Mouse (Mus musculus) limb, embryonic 10.5 days (tissue): Measurements from ENCODE around the gene Sdr39u1. TPM values are rescaled to one million over a fixed set of nuclear protein-coding genes. Genes with fewer than 3 reads are reported as not detected.

Experiments used
- DNase-seq: peaks from one replicate; pipeline ENCODE4 v3.0.0-alpha.2; 2017; ENCODE audit warnings: low spot score
- H3K27ac ChIP-seq: fragments of 300-500 bp; sonication (generic); 2 replicates; pipeline ENCODE4 v1.5.1; 2016; ENCODE audit warnings: mild to moderate bottlenecking
- H3K27me3 ChIP-seq: fragments of 300-500 bp; sonication (generic); 2 replicates; pipeline ENCODE4 v1.6.1; 2016; ENCODE audit warnings: low read depth, mild to moderate bottlenecking; ENCODE audit not compliant: poor library complexity, severe bottlenecking
- H3K36me3 ChIP-seq: fragments of 300-500 bp; sonication (generic); 2 replicates; pipeline ENCODE4 v1.6.1; 2016; ENCODE audit warnings: mild to moderate bottlenecking, moderate library complexity
- H3K4me1 ChIP-seq: fragments of 300-500 bp; sonication (generic); 2 replicates; pipeline ENCODE4 v1.6.1; 2016
- H3K4me3 ChIP-seq: fragments of 300-500 bp; sonication (generic); 2 replicates; pipeline ENCODE4 v1.5.1; 2016; ENCODE audit warnings: mild to moderate bottlenecking, moderate library complexity
- H3K9me3 ChIP-seq: fragments of 300-500 bp; sonication (generic); replicated peaks from 2 replicates; pipeline ENCODE4 v1.6.1; 2016; ENCODE audit warnings: mild to moderate bottlenecking
- WGBS: fragments of 180-500 bp; shearing (Covaris S2); methylation state at CpG from one replicate; pipeline ENCODE4 v1.1.7; 2016; 5-methylcytosine and 5-hydroxymethylcytosine counted together
- polyA plus RNA-seq: library from polyadenylated mRNA; unstranded; fragments of >200 nt; fragmentation: Nextera tagmentation; extraction: Ambion mirVana; gene quantifications from 2 replicates; pipeline ENCODE4 v1.2.1, GENCODE M21; 2016

Gene Sdr39u1
- polyA plus RNA-seq, 1 experiment from 2014 or later: 70.3 TPM

DNA sequence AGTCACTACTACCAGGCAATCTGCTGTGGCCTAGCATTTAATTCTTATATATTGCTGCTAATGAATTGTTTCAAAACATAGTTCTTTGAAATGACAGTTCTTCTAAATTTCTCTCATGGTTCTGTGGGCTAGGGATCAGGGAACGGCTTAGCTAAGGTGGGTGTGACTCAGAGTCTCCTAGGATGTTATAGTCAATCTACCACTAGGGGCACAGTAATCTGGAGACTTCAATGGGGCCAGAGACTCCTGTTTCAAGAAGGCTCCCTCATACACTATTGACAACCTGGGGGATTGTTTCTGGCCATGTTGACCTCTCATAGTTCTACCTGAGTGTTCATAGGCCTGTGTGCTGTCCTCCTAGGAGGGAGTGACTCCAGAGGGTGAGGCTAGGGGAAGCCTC, 5.4 kb upstream of the Sdr39u1 start:
- H3K9me3 ChIP-seq: no peaks in the 10 kb centered on the region
- DNase-seq: no peak
- 34% methylated on average over 1 of the region's 1 CpGs for WGBS
- no peak overlapping the region for H3K27ac ChIP-seq
- H3K4me3 ChIP-seq: no peak overlapping the region
- no peaks in the 10 kb centered on the region for H3K36me3 ChIP-seq
- H3K27me3 ChIP-seq: no peaks in the 10 kb centered on the region
- H3K4me1 ChIP-seq: peaks cover 7% of the 10 kb centered on the region

DNA sequence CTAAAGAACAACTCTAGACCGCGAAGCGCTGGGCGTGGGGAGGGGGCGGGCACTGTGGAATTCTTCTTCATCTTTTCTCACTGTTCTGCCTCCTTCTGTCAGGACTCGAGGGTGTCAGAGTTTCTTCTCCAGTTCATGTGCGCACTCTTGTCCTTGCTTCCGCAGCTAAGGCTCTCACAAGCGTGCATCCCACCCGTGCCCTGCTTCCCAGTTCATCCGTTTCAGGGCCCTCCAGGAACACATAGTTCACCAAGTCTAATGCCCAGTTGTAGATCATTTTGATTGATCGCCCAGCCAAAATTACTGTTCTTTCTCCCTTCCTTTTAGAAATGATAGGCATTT, 292 bp upstream of the Sdr39u1 start:
- Histone ChIP-seq H3K27ac (peak overlapping the region; percentile 88), H3K36me3 (peaks cover 31% of the 10 kb centered on the region), H3K4me3 (peak overlapping the region; percentile 62), H3K4me1 (peaks cover 24% of the 10 kb centered on the region), H3K9me3 (no peaks in the 10 kb centered on the region), H3K27me3 (no peaks in the 10 kb centered on the region)
- 6% methylated on average over 12 of the region's 12 CpGs for WGBS
- no peak for DNase-seq

DNA sequence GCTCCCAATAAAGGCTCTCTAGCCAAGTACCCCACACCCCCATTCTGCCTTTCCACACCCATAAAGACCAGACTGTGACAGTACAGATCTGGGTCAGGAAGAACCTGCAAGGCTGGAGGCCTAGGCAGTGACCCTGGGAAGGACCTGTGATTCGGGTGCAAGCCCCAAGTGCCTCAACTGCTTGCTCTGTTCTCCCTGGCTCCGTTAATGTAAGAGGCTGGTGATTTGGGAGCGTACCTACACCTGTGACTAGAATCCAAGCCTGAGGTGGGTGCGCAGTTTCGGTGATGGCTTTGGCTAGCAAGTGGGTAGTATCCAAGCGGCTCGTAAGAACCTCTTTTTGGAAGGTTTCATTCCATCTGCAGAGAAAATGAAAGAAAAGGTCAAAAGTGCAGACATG, 1.1 kb downstream of the Sdr39u1 start:
- Histone ChIP-seq H3K36me3 (peaks cover 45% of the 10 kb centered on the region), H3K27me3 (no peaks in the 10 kb centered on the region), H3K4me3 (peak overlapping the region; percentile 62), H3K27ac (peak overlapping the region; percentile 88; the same call in 1 of the 2 replicates), H3K9me3 (no peaks in the 10 kb centered on the region), H3K4me1 (peaks cover 24% of the 10 kb centered on the region)
- no peak for DNase-seq
- WGBS: 88% methylated on average over 7 of the region's 7 CpGs

DNA sequence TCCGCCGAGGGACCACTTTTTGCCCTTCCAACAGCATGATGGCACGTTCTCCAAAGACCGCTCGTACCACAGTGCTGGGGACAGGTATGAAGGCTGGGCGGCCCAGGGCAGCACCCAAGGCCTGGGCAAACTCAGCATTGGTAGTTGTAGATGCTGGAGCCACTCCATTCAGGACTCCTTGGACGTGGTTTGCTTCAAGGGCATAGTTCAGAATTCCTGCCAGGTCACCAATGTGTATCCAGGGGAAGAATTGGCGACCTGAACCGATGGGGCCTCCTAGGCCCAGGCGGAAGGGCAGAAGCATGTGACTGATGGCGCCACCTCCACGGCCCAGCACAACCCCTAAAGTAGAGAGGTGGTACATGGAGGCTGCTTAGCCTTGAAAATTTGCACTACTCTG, 2.4 kb downstream of the Sdr39u1 start:
- no peak for DNase-seq
- 92% methylated on average over 12 of the region's 12 CpGs for WGBS
- peaks cover 58% of the 10 kb centered on the region for H3K36me3 ChIP-seq
- H3K4me3 ChIP-seq: no peak overlapping the region
- no peaks in the 10 kb centered on the region for H3K9me3 ChIP-seq
- H3K27ac ChIP-seq: no peak overlapping the region
- peaks cover 24% of the 10 kb centered on the region for H3K4me1 ChIP-seq
- no peaks in the 10 kb centered on the region for H3K27me3 ChIP-seq

DNA sequence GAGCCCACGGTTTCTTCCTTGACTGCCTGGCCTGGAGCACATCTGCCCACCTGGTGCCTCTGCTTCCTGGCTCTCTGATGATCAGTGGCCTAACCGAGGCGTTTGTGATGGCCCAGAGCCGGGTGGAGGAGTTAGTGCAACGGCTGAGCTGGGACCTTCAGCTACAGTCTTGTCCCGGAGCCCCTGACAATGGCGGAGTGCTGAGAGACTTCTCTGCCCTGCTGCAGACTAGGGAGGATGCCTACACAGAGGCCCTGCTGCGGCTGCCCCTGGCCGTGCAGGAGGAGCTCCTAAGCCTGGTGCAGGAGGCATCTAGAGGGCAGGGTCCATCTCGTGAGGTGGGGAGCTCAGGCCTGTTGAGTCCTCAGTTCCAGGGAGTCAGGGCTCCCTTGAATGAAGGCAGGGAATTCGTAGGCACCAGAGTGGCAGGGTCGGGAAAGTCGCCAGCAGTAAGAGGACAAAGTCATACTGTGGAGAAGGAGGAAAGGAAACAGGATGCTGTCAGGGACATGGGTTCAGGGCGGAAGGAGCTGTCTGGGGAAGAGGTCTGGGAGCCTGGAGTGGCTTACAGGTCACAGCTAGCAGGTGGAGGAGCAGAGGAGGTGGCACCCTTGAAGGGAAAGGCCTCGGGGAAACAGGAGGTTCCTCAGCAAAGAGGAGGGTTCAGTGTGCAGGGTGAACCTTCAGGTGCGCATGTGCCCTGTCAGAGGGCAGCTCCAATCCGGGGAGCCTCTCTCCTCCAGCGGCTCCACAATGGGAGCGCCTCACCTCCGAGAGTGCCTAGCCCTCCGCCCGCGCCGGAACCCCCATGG, 13.3 kb downstream of the Sdr39u1 start:
- H3K9me3 ChIP-seq: no peaks in the 10 kb centered on the region
- peaks cover 58% of the 10 kb centered on the region for H3K36me3 ChIP-seq
- peak overlapping the region; percentile 81; the same call in 1 of the 2 replicates for H3K4me3 ChIP-seq
- WGBS: 86% methylated on average over 24 of the region's 24 CpGs
- peaks cover 53% of the 10 kb centered on the region for H3K4me1 ChIP-seq
- no peak for DNase-seq
- no peak overlapping the region for H3K27ac ChIP-seq
- H3K27me3 ChIP-seq: no peaks in the 10 kb centered on the region

DNA sequence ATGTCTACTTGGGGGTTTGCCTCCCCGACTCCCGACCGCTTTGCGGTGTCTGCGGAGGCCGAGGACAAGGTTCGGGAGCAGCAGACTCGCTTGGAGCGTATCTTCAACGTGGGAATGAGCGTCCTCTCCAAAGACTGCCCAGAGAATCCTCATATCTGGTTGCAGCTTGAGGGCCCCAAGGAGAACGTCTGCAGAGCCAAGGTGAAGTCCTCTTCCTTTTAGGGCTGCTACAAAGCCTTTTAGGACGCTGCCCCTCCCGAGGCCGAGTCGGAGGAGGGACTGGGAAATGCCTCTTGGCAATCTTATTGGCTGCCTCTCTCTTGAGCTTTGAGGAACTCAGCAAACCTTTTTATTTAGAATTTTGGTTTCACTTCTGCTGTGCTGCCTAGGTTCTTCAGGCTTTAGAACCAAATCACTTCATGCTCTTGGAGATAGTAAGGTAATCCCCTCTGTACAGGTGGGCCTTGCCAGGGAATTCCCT, 14.3 kb downstream of the Sdr39u1 start:
- H3K4me3 ChIP-seq: peak overlapping the region; percentile 81
- no peaks in the 10 kb centered on the region for H3K9me3 ChIP-seq
- no peaks in the 10 kb centered on the region for H3K27me3 ChIP-seq
- H3K36me3 ChIP-seq: peaks cover 49% of the 10 kb centered on the region
- DNase-seq: no peak
- peak overlapping the region; percentile 94 for H3K27ac ChIP-seq
- 8% methylated on average over 16 of the region's 16 CpGs for WGBS
- peaks cover 53% of the 10 kb centered on the region for H3K4me1 ChIP-seq

DNA sequence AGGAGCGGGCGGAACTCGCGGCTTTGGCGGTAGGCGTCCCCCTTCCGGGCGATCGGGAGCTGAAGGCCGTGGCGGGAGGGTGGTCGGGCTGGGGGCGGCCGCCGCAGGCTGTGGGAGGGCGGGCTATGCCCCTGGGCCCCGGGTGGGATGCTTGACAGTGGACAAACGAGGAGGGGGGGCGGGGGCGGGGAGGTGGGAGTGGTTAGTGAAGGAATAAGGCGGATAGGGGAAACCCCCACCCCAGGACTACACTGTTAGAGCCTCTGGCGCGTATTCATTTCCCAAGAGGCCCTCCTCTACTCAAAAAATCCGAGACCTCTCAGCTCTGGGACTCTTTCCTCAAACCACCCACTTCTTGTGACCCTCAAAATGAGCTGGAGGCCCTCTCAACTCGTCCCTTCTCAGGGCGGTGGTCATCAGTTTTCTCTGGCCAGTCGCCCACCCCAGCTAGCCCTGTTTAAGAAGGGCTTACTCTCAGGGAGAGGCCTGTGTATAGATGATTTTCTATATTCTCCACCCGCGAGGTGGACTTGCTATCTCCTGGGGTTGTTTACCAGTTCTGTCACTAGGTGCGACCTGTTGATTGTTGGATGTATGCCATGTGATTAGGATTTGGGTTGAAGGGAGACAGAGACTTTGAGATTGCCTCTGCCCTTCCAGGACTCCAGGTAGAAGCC, 14.8 kb downstream of the Sdr39u1 start:
- peak overlapping the region; percentile 94 for H3K27ac ChIP-seq
- peaks cover 53% of the 10 kb centered on the region for H3K4me1 ChIP-seq
- H3K36me3 ChIP-seq: peaks cover 43% of the 10 kb centered on the region
- H3K27me3 ChIP-seq: no peaks in the 10 kb centered on the region
- H3K9me3 ChIP-seq: no peaks in the 10 kb centered on the region
- DNase-seq: no peak
- peak overlapping the region; percentile 81 for H3K4me3 ChIP-seq
- 0% methylated on average over 27 of the region's 30 CpGs for WGBS

DNA sequence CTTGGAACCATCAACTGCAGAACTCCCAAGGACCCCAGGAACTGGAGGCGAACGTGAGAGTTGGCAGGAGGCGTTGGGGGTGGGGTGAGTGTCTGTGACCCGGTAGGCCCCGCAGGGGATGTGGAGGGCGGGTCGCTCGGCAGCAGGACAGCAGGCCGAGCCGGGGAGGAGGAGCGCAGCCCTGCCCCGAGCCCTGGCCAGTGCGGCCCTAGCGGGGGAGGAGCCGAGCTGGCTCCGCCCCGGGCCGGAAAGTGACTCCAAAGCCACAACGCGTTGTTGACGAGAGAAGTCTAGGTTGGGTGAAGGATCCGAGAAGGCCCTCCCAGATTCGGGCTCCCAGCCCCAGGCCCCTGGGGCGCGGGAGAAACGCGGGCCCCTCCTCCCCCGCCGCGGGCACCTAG, 15.4 kb downstream of the Sdr39u1 start, which contains the start of gene Khnyn:
Gene Khnyn, plus strand, starts transcription at position 235 of the 401 bp plus-strand sequence.
- peak; percentile 92 for DNase-seq
- WGBS: under 1% methylated on average over 30 of the region's 30 CpGs
- H3K4me1 ChIP-seq: peaks cover 53% of the 10 kb centered on the region

DNA sequence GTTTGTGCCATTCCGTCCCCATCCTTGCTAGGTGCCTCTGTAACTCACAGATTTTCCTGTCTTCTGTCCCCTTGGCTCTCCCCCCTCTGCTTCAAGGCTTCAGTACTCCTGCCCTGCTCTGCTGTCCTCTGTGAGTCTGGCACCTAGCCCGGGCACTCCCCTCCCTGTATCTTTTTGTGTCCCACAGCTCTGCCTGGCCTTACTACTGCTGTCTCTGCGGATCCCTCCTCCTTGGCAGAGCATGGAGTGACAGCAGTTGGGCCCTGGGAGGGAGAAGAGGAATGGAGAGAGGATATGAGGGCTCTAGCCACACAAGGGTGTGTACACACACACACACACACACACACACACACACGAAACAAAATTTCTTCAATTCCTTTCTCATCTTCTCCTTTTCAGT, 15.9 kb downstream of the Sdr39u1 start, which contains the start of gene Cbln3:
Gene Cbln3, minus strand, starts transcription at position 227 of the 400 bp plus-strand sequence.
- no peaks in the 10 kb centered on the region for H3K27me3 ChIP-seq
- no peak for DNase-seq
- peaks cover 53% of the 10 kb centered on the region for H3K4me1 ChIP-seq

More for the DNA sequence above, 15.4 kb downstream of the Sdr39u1 start, which contains the start of gene Khnyn:
- Histone ChIP-seq H3K27ac (peak within 1 kb of the TSS; percentile 94), H3K36me3 (peaks cover 37% of the 10 kb centered on the region), H3K4me3 (peak within 1 kb of the TSS; percentile 81), H3K27me3 (no peaks in the 10 kb centered on the region), H3K9me3 (no peaks in the 10 kb centered on the region)

DNA sequence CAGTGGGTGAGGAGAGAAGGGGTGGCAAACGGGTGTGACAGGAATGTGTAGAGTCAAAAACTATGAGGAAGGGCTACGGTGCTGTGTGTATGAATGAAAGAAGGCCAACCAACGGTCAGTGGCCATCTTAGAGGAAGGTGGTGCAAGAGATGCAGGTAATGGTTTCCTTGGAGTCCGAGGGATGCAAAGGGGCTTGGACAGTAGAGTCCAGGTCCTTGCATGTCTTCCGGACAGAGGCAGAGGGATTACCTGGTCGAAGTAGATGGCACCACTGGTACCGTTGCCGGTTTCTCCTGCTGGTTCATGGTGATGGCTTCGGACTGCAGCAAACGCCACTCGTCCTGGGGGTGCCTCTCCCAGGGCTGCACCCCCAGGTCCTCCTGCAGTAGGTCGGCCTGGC, 16.4 kb downstream of the Sdr39u1 start:
- Histone ChIP-seq H3K4me1 (peaks cover 57% of the 10 kb centered on the region), H3K27me3 (no peaks in the 10 kb centered on the region), H3K36me3 (peaks cover 27% of the 10 kb centered on the region), H3K4me3 (no peak overlapping the region), H3K27ac (peak overlapping the region; percentile 94), H3K9me3 (no peaks in the 10 kb centered on the region)
- 92% methylated on average over 12 of the region's 12 CpGs for WGBS
- DNase-seq: no peak

More for the DNA sequence above, 15.9 kb downstream of the Sdr39u1 start, which contains the start of gene Cbln3:
- Histone ChIP-seq H3K9me3 (no peaks in the 10 kb centered on the region), H3K4me3 (peak within 1 kb of the TSS; percentile 81), H3K27ac (peak within 1 kb of the TSS; percentile 94), H3K36me3 (peaks cover 32% of the 10 kb centered on the region)
- WGBS: 37% methylated on average over 4 of the region's 4 CpGs

DNA sequence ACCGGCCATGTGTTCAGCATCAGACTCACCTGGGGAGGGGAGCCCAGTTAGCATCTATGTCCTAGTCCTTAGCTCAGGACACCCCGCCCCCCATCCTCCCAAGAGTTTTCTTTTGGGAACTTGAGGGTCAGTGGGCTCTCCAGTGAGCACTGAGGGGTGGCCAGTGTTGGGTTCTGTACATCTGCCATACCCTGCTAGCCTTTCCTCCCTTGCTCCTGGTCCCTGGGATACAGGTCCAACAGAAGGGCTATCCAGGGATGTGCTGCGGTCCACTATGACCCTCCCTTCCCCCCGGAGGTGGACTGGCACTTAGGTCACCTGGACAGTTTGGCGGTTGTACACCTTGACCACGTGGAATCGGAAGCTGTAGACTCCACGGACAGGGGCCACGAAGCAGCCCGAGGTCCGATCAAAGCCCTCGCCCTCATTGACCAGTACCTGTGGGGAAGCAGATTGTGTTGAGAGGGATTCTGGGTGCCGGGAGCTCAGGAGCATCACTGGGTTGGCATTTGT, 16.9 kb downstream of the Sdr39u1 start:
- Histone ChIP-seq H3K27me3 (no peaks in the 10 kb centered on the region), H3K9me3 (no peaks in the 10 kb centered on the region), H3K36me3 (peaks cover 22% of the 10 kb centered on the region), H3K4me1 (peaks cover 61% of the 10 kb centered on the region), H3K27ac (peak overlapping the region; percentile 94), H3K4me3 (no peak overlapping the region)
- 93% methylated on average over 13 of the region's 13 CpGs for WGBS
- no peak for DNase-seq

DNA sequence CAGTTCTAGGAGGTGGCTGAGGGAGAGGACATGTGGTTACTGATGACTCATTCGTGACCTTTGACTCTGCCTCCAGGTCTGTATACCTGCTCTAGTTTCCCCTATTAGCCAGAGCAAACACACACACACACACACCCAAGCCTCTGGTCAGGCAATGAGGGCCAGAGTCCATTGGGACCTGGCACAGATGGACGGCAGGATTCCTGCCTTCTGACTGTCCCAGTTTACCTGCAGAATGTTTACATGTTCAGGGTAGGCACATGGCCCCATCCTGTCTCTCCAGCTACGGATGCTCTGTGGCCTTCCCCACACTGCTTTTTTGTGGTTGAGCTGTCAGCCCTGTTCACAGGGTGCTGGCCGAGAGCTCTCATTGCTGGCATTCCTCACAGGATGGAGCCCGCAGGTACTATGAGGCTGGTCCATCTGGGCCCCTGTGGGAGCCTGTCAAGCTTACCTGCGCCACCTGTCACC, 17.9 kb downstream of the Sdr39u1 start:
- WGBS: 57% methylated on average over 6 of the region's 6 CpGs
- Histone ChIP-seq H3K27ac (peak overlapping the region; percentile 94), H3K4me3 (no peak overlapping the region), H3K36me3 (peaks cover 12% of the 10 kb centered on the region), H3K9me3 (no peaks in the 10 kb centered on the region), H3K27me3 (no peaks in the 10 kb centered on the region), H3K4me1 (peaks cover 70% of the 10 kb centered on the region)
- DNase-seq: no peak
